Mouse (Mus musculus) thymus, adult 2 months (tissue): Measurements from ENCODE around the gene Hibadh. TPM values are rescaled to one million over a fixed set of nuclear protein-coding genes. Genes with fewer than 3 reads are reported as not detected.

ENCODE experiments used
- DNase-seq: peaks from one replicate; pipeline ENCODE4 v3.0.0; 2021
- H3K27ac ChIP-seq: fragments of 200-500 bp; 2 replicates; pipeline ENCODE4 v1.5.1; 2012; ENCODE audit warnings: low read length, control low read depth; ENCODE audit not compliant: control insufficient read depth, insufficient read depth
- H3K27me3 ChIP-seq: fragments of 200-500 bp; 2 replicates; pipeline ENCODE4 v1.6.1; 2012; ENCODE audit warnings: mild to moderate bottlenecking, low read length, moderate library complexity, mixed read lengths; ENCODE audit not compliant: control insufficient read depth, insufficient read depth
- H3K36me3 ChIP-seq: fragments of 200-500 bp; 2 replicates; pipeline ENCODE4 v1.6.1; 2012; ENCODE audit warnings: mild to moderate bottlenecking, low read length, moderate library complexity; ENCODE audit not compliant: control insufficient read depth, insufficient read depth
- H3K4me1 ChIP-seq: fragments of 200-500 bp; replicated peaks from 2 replicates; pipeline ENCODE4 v1.6.1; 2012; ENCODE audit warnings: low read length; ENCODE audit not compliant: control insufficient read depth, insufficient read depth
- H3K4me3 ChIP-seq: fragments of 200-500 bp; 2 replicates; pipeline ENCODE4 v1.5.1; 2012; ENCODE audit warnings: mild to moderate bottlenecking, low read length, control low read depth, moderate library complexity; ENCODE audit not compliant: control insufficient read depth, insufficient read depth
- CTCF ChIP-seq: fragments of 200-500 bp; IDR thresholded peaks from 2 replicates; pipeline ENCODE4 v1.5.1; 2012; ENCODE audit warnings: mild to moderate bottlenecking, control low read depth, low read length, moderate library complexity, borderline replicate concordance; ENCODE audit not compliant: control insufficient read depth, poor library complexity, insufficient read depth; ENCODE audit errors: extremely low read depth
- POLR2A ChIP-seq: fragments of 200-500 bp; IDR thresholded peaks from 2 replicates; pipeline ENCODE4 v1.6.1; 2012; ENCODE audit warnings: mild to moderate bottlenecking, low read length, control low read depth, moderate library complexity; ENCODE audit not compliant: control insufficient read depth, poor library complexity, insufficient read depth; ENCODE audit errors: extremely low read depth
- WGBS: fragments of 180-500 bp; shearing (Covaris S2); methylation state at CpG from one replicate; pipeline ENCODE4 v1.1.7; 2018; 5-methylcytosine and 5-hydroxymethylcytosine counted together
- polyA plus RNA-seq: library from polyadenylated mRNA; depleted of rRNA; stranded (reverse); fragments of >200 nt; gene quantifications from 2 replicates; pipeline ENCODE4 v1.2.3, GENCODE M21; 2012

The Hibadh gene
- polyA plus RNA-seq, 1 experiment: 66.5 TPM

- WGBS: 79% methylated on average over 2 of the region's 2 CpGs
Observed at GRCm38 (mm10) chr6:52578322-52578721, 61.9 kb downstream of the Hibadh start.

DNA sequence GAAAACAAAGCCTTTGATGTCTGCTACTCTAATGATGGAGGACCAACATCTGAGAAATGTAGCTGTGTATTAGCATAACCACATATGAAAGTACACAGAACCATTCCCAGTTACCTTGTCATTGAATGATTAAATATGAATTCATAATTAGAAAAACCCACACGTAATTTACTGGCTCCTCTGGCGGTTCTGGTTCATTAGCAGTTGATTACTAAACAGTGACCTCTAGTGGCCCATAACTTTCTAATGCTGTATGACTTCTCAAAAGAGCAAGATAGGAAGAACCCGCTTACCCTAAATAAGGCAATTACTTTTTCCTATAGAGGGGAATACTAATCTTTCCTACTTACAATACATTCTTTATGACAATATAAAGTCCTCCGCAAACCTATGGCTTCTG is 62.9 kb downstream of the Hibadh start:
- H3K4me3 ChIP-seq: no peak overlapping the region
- TF ChIP-seq POLR2A (no peak), CTCF (no peak)
- 75% methylated on average over 4 of the region's 4 CpGs for WGBS
- H3K27me3 ChIP-seq: no peaks in the 10 kb centered on the region
- H3K36me3 ChIP-seq: peaks cover 4% of the 10 kb centered on the region; the same call in 1 of the 2 replicates
- no peaks in the 10 kb centered on the region; the same call in 1 of the 2 replicates for H3K4me1 ChIP-seq
- H3K27ac ChIP-seq: no peak overlapping the region
- DNase-seq: no peak

More at GRCm38 (mm10) chr6:52578322-52578721, 61.9 kb downstream of the Hibadh start:
- no peak overlapping the region for H3K4me3 ChIP-seq
- no peaks in the 10 kb centered on the region for H3K27me3 ChIP-seq
- H3K36me3 ChIP-seq: 0 out of 2 replicates have a peak, but pooled peaks cover under 1% of the 10 kb centered on the region
- TF ChIP-seq CTCF (no peak), POLR2A (no peak)
- DNase-seq: no peak
- no peaks in the 10 kb centered on the region; the same call in 1 of the 2 replicates for H3K4me1 ChIP-seq
- no peak overlapping the region for H3K27ac ChIP-seq

DNA sequence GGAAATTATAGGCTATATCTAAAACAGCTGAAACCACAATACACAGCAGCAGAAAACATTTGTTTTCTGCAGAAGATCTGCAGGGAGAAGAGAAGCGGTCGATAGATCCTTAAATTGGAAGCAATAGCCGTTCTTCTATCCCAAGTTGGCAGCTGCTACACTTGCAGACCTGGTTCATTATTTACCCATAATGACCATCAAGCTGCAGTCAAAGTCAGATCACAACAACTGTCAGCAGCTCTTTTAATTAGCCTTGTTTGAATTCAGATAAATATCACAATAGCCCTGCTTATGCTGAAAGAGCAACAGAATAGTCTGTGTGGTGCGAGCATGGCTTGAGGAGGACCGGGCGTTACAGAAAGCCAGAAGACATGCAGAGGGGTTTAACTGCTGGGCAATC is 71.5 kb downstream of the Hibadh start:
- Histone ChIP-seq H3K4me3 (no peak overlapping the region), H3K27me3 (no peaks in the 10 kb centered on the region), H3K4me1 (no peaks in the 10 kb centered on the region), H3K27ac (no peak overlapping the region), H3K36me3 (peaks cover 4% of the 10 kb centered on the region; the same call in 1 of the 2 replicates)
- WGBS: 98% methylated on average over 6 of the region's 6 CpGs
- no peak for DNase-seq
- no peak for TF ChIP-seq CTCF
- TF ChIP-seq POLR2A: no peak

GRCm38 (mm10) chr6:52567327-52568299 is 72.6 kb downstream of the Hibadh start:
- H3K27me3 ChIP-seq: no peaks in the 10 kb centered on the region
- TF ChIP-seq CTCF: no peak
- no peak for TF ChIP-seq POLR2A
- no peak for DNase-seq
- H3K36me3 ChIP-seq: peaks cover 4% of the 10 kb centered on the region; the same call in 1 of the 2 replicates
- WGBS: 96% methylated on average over 20 of the region's 20 CpGs
- H3K27ac ChIP-seq: no peak overlapping the region
- no peaks in the 10 kb centered on the region for H3K4me1 ChIP-seq
- no peak overlapping the region for H3K4me3 ChIP-seq

GRCm38 (mm10) chr6:52565210-52565609 is 75.0 kb downstream of the Hibadh start:
- no peaks in the 10 kb centered on the region for H3K27me3 ChIP-seq
- peaks cover 4% of the 10 kb centered on the region; the same call in 1 of the 2 replicates for H3K36me3 ChIP-seq
- DNase-seq: no peak
- H3K27ac ChIP-seq: no peak overlapping the region
- H3K4me3 ChIP-seq: no peak overlapping the region
- TF ChIP-seq POLR2A (no peak), CTCF (no peak)
- no peaks in the 10 kb centered on the region for H3K4me1 ChIP-seq
- WGBS: 97% methylated on average over 5 of the region's 5 CpGs

DNA sequence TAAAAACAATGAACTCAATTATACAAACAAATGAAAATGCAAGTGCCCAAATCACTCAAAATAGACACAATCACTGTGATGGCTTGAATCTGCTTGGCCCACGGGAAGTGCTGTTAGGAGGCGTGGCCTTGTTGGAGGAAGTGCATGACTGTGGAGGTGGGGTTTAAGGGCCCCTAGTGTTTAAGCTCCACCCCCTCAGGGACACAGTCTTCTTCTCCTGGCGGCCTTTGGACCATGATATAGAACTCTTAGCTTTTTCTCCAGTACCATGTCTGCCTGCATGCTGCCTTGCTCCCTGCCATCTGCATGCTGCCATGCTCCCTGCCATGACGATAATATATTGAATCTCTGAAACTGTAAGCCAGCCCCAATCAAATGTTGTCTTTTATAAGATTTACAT is 77.2 kb downstream of the Hibadh start:
- WGBS: 98% methylated on average over 4 of the region's 4 CpGs
- DNase-seq: no peak
- TF ChIP-seq CTCF (no peak), POLR2A (no peak)

More for the DNA sequence above, 77.2 kb downstream of the Hibadh start:
- no peak overlapping the region for H3K27ac ChIP-seq
- no peak overlapping the region for H3K4me3 ChIP-seq
- no peaks in the 10 kb centered on the region for H3K4me1 ChIP-seq
- H3K27me3 ChIP-seq: no peaks in the 10 kb centered on the region
- peaks cover 4% of the 10 kb centered on the region; the same call in 1 of the 2 replicates for H3K36me3 ChIP-seq
